Mouse (Mus musculus) Muller cell, postnatal 12 days (primary cell): ENCODE data around the gene Tnc.

Experiments
- DNase-seq: peaks from one replicate; pipeline ENCODE4 v3.0.0-alpha.2; 2015; ENCODE audit errors: inconsistent ontology term

Tnc gene

DNA sequence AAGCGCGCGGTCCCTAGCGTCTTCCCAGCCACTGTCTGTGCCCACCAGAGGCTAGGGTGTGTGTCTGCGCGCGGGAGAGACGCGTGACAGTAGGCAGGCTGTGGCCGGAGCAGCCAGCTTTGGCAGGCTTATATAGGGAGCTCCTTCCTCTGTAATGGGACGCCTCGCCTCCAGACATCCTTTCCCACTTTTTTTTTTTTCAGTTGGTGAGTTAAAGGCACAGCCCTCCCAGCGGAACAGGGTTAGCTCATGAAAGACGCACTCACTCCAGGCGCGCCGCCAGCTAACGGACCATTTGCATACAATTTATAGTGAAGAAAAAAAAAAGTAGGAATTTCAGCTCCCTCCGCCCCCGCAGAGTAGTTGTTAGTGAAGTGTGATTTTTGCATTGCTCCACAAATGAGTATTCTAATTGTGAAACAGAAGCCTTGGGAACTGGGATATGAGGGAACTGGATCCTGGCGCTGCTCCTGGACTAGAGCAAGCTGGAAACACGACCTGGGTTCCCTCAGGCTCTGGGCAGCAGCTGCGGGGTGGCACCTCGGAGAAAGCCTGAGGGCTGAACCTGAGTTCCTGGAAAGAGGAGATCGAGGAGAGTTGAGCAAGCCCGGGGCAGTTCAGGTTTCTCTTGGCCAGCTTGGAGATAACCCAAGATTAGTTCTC lies at the start of gene Tnc:
Tnc (minus strand) TSS at position 185 of the 663 bp plus-strand sequence.
- DNase-seq, result peak; percentile 91

DNA sequence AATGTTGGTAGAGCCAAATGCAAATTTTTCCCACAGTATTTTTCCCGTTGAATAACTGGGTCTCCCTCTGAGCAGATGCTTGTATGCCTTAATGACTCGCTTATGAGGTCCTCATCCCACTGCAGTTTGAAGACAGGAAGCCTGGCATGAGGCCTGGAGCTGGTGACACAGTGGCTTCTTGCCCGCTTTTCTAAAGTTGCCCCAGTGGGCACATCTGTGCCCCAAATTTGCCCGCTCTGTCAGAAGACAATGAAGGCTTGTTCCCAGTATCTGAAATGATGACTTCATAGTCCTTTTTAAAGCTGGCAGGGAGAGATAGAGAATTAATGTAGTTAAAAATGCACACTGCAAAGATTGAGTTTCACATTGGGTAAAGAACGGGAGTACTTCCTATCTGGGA lies 47.4 kb upstream of the Tnc start:
- peak; percentile 74 for DNase-seq

DNA sequence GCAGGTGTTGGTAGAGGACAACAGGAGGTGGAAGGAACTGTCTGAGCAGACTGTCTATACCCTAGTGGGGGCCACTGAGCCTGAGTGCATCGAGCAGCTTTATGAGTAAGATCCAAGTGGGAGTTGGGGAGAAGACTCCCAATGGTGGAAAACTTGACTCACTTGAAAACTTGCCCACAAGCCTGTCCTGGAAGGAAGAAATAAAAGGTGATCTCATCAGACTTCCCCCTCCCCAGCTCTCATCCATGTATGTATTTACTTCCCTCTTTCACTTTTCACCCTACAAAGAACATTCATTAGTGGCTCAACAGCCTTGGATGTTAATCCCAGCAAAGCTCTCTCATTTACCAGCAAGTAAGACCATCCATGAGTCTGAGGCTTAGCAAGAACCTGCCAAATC lies 46.0 kb upstream of the Tnc start:
- peak; percentile 45 for DNase-seq

GRCm38 (mm10) chr4:64089378-64089777 lies 42.6 kb upstream of the Tnc start:
- DNase-seq, result no peak

- DNase-seq, result peak; percentile 71
Measured at GRCm38 (mm10) chr4:64087675-64088074, 40.9 kb upstream of the Tnc start.

GRCm38 (mm10) chr4:64085993-64086567 lies 39.3 kb upstream of the Tnc start:
- no peak for DNase-seq

GRCm38 (mm10) chr4:64083858-64084257 lies 37.0 kb upstream of the Tnc start:
- peak; percentile 49 for DNase-seq

DNA sequence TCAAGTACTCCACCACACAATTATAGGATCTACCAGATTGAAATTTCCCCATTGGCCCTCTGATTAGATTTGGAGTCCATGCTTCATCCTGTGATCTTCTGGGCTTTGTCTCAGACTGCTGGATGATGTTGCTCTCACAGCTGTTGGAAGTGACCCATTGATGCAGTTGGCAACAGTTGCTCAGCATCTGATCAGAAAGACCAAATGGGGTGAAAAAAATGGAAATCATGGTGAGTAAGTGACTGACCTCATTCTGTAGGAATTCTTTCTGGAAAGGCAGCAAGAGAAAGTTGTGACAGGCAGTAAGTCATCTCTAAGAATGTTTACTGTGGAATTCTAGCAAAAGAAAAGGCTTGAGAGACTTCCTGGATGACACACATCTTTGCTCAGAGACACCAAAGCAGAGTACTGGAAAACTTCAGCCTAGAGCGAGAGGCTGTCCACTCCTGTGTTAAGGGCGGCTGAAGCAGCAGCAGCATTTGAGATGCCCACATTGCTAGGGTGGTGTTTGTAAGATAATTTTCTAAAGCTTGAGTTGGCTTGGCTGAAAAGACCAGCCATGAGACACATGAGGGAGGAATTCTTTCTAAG lies 31.3 kb upstream of the Tnc start:
- DNase-seq, result peak; percentile 97

GRCm38 (mm10) chr4:64076349-64077025 lies 29.7 kb upstream of the Tnc start:
- DNase-seq, result peak; percentile 96

DNA sequence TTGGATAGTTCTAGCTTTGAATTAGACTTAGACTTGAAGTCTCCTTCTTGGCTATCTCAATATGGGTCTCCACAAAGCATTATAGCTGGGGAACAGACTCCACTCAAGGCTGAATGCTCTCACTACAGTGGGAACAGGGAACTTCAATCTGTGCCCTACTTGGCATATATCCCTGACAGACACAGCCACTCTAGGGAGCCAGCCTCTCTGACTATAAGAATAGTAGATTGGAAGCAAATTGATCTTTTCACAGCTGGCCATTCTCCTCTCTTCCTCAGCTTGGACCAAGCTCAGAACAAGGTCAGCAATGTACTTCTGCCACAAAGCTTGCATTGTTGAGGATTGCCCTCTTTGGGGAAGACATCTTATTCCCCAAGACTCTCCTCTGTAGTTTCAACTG lies 27.9 kb upstream of the Tnc start:
- no peak for DNase-seq

DNA sequence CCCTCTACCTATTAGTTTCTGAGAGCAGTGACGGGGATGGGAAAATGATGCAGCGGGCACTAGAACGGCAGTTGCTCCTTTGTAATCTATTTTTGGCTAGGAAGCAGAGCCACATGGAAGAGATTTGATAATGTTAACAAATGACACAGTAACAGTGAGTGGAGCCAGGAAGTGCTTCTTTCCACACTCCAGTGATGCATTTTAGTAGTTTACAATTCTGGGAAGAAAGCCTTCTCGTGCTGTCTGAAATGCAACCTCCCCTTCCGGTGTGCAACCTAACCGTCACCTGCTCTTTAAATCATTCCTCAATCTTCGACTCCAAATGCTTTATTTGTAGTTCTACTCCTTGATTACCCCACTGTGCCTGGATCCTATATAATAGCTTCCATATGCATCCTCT lies 20.6 kb upstream of the Tnc start:
- DNase-seq, result no peak

- no peak for DNase-seq
Measured at GRCm38 (mm10) chr4:64065266-64065665, 18.5 kb upstream of the Tnc start.

DNA sequence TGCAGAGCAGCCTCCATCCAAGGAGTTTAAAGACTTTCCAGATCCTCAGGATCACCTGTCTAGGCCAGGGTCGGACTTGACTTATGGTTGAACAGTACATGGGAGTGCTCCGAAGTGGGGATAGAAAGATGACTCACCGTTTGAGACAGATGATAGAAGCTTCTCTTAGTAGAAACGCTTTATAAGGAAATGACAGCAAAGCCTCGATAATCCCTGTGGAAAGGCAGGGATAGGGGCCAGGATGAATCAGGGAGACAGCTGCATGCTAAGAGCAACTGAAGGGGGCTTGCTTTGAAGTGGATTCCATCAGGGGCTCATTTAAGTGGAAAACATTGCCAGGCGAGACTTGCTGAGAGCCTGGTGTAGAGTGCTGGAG lies 12.0 kb upstream of the Tnc start:
- DNase-seq, result no peak

GRCm38 (mm10) chr4:64058048-64058855 lies 11.4 kb upstream of the Tnc start:
- no peak for DNase-seq

GRCm38 (mm10) chr4:64048177-64048576 lies 1.4 kb upstream of the Tnc start:
- peak; percentile 22 for DNase-seq

DNA sequence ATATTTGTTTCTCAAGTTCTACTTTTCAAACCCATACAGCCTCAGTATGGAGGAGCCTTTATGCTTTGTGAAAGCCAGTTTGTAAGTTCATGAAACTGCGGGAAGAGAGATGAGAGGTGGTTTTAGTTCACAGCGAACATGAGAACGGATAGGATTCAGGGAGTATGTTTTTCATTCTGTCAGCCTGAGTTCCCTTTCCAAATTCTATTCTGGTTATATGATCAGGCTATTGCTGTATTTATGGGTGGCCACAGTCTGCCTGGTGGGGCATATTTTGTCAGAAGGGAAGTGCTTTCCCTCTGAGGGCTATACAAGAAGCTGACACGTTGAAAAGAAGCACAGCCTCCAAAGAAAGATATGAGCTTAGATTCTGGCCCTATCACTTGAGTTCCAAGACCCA lies 2.9 kb downstream of the Tnc start:
- DNase-seq, result no peak

GRCm38 (mm10) chr4:64043371-64043770 lies 3.4 kb downstream of the Tnc start:
- no peak for DNase-seq

GRCm38 (mm10) chr4:64039091-64039490 lies 7.7 kb downstream of the Tnc start:
- DNase-seq, result no peak

GRCm38 (mm10) chr4:64037513-64037912 lies 9.3 kb downstream of the Tnc start:
- DNase-seq, result no peak

DNA sequence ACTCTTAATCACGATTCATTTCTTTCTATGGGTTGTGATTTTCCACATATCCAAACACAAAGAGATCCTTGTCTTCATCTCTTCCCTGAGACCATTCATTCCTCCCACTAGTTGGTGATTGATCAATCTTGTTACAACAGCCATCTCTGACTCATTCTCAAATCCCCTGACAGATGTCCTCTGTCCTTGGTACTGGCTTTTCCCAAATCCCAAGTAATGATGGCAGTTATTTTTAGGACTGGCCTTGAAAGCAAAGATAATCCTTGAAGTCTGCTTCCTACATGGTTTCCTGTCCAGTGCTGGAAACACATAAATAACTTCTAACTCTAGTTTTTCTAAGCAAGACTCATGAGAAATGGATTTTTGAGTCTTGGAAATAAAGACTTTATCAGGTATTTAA lies 12.1 kb downstream of the Tnc start:
- peak; percentile 65 for DNase-seq

DNA sequence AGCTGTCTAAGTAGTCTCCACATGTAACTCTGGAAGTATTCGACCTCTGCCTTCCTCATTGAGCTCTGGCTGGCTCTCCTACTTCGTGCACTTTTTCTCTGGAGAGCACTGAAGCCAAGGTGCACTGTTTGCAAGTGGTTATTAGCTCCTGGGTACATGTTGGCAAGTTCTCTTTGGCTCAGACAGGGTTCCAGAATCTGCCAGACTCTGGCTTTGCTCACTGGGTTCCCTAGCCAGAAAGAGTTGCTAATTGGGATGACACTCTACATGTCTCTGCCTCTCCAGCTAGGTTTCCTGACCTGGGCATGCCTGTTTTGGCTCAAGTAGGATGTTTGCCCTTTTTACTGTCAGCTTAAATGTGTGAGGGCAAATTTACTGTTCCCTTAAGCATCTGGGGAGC lies 13.6 kb downstream of the Tnc start:
- no peak for DNase-seq

- peak; percentile 85 for DNase-seq
Measured at GRCm38 (mm10) chr4:64029486-64029885, 17.3 kb downstream of the Tnc start.
